Mouse (Mus musculus) olfactory bulb, adult 2 months (tissue): ENCODE data around the gene Plppr3.

Experiments
- CTCF ChIP-seq: fragments of 200-500 bp; IDR thresholded peaks from 2 replicates; pipeline ENCODE4 v1.5.1; 2012; ENCODE audit warnings: low read depth, mild to moderate bottlenecking, low read length, moderate library complexity; ENCODE audit not compliant: insufficient read depth
- POLR2A ChIP-seq: fragments of 200-500 bp; IDR thresholded peaks from 2 replicates; pipeline ENCODE4 v1.6.1; 2012; ENCODE audit warnings: mild to moderate bottlenecking, low read depth, low read length, moderate library complexity; ENCODE audit not compliant: insufficient read depth

- TF ChIP-seq CTCF: no peak
- TF ChIP-seq POLR2A: no peak
Observed at GRCm38 (mm10) chr10:79855558-79856184, 18.8 kb downstream of the Plppr3 start.
